Mouse (Mus musculus) thymus, postnatal 0 days (tissue): ENCODE data around the gene Eif2ak3. TPM values are rescaled to one million over a fixed set of nuclear protein-coding genes. Genes with fewer than 3 reads are reported as not detected.

Experiments used
- DNase-seq: peaks from one replicate; pipeline ENCODE4 v3.0.0-alpha.2; 2015; ENCODE audit warnings: low spot score
- polyA plus RNA-seq: library from polyadenylated mRNA; unstranded; fragments of >200 nt; fragmentation: Nextera tagmentation; extraction: Ambion mirVana; gene quantifications from 2 replicates; pipeline ENCODE4 v1.2.1, GENCODE M21; 2015

Eif2ak3 gene
- polyA plus RNA-seq, 1 experiment from 2014 or later = 18.0 TPM

DNA sequence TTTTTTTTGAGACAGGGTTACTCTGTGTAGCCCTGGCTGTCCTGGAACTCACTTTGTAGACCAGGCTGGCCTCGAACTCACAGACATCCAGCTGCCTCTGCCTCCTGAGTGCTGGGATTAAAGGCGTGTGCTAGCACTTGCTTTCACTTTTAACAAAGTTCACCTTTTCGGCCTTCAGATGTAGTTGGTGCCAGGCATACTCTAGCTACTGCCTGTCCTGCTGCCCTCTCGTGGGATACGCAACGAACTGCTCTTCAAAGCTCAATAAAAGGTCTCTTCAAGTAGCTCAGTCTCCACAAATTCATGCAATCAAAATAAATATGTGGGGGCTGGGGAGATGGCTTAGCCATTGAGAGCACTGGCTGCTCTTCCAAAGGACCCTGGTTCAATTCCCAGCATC, 53.9 kb downstream of the Eif2ak3 start:
- no peak for DNase-seq

DNA sequence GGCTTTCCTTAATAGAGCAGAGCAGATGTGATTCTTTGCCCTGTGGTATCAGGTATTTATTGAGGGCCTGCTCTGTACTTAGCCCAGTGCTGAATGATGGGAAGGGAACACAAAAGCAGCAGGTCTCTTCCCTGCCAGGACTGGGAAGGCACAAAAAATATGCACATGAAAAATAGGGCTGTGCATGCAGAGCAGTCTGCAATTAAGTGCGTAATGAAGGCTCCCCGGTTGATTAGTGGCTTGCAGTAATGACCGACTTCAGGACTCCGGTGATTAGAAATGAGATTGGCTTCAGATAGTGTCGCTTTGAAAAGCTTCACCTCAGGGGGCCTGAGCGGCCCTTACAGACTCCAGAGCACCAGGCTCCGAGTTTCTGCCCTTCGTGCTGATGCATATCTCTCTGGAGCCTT, 55.3 kb downstream of the Eif2ak3 start:
- no peak for DNase-seq

DNA sequence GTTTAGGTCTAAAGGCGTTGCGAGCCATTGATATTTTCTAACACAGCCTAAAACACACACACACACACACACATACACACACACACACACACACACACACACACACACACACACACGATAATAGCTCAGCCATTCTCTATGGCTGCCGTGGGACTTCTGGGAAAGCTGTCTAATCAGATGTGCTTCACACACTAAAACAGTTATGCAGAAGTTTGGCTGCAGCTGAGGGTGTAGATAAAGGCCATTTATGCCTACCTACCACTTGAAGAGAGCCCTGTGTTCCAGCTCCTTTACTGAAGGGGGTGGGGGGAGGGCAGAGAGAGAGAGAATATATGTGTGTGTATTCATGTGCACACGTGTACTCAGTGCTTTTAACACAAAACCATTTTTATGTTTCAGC, 59.4 kb downstream of the Eif2ak3 start:
- no peak for DNase-seq

DNA sequence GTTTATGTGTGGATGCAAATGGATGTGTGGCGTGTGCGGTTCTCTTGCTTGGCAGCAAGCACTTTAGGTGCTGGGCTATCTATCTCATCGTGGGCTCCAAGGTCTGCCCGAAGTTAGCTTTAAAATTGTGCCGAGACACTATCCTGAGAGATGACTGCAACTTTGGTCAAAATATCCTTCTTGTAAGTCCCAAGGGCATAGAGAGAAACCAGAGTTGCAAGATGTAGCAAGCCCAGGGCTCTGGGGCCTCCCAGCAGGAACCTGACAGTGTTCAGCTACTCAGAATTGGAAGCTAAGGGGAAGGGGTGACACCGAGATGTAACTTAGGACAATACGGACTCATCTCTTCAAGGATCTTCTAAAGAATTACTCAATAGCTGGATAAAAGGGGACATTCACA, 65.3 kb downstream of the Eif2ak3 start:
- no peak for DNase-seq

DNA sequence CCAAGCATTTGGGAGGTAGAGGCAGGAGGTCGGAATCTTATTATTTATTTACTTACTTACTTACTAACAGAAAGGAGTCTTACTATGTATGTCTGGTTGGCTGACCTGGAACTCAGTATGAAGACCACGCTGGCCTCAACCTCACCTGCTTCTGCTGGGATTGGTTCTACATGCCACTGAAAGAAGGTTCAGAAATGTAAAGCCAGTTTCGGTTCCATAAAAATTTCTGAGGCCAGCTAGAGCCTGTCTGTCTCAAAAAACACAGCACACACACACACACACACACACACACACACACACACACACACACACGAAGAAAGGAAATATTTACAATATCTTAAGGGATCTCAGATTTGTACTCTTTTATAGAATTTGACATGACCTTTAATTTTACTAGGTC, 66.0 kb downstream of the Eif2ak3 start:
- DNase-seq = no peak

DNA sequence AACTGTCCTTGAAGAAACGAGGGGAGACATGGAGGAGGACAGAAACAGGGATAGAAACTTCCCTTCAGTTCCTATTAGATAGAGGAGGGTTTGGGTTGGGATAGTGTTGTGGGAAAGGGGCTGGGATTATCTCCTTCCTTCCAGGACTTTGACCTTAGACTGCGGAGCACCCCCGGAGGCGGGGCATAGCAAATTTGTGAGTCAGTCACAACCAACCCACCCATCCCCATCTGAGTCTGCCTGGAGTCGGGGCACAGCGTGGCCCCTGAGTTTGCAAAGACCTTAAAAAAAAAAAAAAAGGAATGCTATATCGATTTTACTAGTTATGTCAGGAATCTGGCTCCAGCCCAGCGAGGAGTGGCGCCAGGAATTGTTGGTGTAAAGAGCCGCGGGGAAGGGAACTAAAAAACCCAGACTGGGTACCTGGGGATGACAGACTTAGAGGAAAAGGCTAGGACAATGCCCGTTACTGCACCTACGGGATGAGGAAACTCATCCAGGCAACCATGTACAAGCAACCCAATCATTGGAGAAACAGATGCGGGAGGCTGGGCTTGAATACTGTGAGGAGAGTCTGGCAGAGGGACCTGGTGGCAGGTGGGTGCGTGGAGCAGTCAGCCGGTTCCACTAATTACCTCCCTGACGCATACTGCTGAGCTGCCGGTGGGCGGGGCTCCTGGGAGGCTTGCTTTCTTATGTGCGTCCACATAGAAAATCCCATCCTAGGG, 67.5 kb downstream of the Eif2ak3 start:
- no peak for DNase-seq

DNA sequence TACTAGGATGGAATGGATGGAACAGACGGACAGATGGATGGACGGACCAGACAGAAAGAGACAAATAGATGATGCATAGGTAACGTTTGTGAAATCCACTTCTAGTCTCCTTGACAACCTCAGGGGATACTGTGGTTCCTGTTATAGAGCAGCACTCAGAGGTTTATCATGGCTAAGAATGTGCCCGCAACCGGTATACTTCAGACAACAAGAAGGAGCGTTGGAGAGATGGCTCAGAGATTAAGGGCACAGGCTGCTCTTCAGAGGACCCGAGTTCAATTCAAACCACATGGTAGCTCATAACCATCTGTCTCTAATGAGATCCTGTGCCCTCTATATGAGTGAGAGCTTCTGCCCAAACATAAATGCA, 68.1 kb downstream of the Eif2ak3 start:
- no peak for DNase-seq

DNA sequence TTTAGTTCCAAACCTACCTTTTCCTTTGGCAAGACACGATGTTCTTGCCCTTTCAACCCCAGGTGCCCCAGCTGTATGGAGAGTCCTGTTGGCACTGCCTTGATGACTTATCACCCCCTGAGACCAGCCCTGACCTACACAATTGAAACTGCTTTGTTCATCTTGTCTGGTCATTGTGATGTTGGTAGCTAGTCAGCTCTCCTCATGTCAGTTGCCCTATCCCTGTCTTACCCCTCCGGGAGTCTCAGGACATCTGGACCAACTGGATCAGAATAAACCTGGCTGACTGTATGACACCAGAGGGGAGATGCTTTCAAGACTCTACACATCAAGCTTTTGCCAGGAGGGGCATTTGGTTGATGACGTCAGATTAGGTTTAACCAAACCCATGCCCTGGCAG, 74.5 kb downstream of the Eif2ak3 start, which contains the start of gene Tex37:
TSS of gene Tex37 (minus strand) at position 101 of the 400 bp plus-strand sequence.
- DNase-seq = no peak

DNA sequence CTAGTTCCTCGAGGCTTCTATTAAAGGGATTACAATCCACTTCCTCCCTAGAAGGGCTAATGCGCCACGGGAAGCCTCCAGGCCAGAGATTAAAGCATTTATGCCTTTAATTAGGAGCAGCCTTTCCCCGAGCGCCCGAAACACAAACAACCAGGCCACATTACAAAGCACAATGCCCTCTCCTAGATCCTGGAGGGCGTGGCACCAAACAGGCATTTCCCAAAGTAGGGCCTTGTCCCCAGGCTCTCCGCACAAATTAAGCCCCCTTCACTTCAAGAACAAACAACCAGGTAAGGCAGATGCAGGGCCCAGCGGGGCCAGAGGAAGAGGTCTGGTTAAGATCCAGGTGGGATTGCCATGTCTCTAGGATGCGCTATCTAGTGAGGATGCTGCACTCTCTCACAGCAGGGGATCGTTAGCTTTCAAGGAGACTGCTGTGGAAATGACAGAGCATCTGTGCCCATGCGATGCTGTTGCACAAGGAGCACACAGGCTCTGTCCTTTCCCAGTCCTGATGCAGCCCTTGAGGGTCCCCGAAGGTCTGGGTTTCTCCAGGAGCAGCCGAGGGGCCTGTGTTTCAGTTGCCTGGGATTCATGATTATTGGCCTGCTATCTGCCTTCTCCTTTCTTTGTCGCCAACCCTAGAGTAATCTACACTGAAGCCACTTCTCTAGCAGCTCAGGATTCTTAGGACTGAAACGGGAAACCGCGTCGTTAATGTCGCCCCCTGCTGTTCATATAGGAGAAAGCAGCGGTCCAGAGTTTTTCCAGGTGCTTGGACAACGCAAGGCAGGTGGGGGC, 77.2 kb downstream of the Eif2ak3 start:
- DNase-seq = peak; percentile 39

DNA sequence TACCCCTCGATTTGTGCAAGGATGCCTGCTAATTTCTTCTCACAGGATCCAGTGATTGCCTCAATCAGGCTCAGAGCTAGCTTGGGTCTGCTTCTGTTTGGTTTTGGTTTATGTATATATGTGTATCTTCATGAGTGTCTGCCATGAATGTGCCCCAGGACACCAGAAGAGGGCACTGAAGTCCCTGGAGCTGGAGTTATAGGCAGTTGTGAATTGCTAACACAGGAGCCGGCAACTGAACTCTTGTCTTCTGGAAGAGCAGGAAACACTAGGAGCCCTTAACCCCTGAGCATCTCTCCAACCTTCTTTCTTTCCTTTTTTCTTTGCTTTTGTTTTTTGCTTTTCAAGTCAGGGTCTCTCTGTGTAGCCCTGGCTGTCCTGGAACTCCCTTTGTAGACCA, 87.5 kb downstream of the Eif2ak3 start:
- no peak for DNase-seq

DNA sequence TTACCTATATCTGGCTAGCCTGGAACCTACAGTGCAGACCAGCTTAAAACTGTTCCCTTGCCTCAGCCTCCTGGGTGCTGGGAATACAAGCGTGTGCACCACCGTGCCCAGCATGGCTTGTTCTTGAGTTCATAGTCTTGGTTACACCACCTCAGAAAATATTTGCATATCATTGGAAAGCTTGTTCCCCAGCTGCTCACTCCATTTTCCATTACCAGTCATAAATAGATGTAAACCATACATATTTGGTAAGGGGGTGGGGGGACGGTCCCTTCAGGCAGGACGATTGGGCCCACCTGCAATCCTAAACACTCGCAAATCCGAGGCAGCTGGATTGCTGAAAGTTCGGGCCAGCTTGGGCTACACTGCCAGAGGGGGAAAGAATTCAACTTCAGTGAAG, 109.0 kb downstream of the Eif2ak3 start:
- no peak for DNase-seq

DNA sequence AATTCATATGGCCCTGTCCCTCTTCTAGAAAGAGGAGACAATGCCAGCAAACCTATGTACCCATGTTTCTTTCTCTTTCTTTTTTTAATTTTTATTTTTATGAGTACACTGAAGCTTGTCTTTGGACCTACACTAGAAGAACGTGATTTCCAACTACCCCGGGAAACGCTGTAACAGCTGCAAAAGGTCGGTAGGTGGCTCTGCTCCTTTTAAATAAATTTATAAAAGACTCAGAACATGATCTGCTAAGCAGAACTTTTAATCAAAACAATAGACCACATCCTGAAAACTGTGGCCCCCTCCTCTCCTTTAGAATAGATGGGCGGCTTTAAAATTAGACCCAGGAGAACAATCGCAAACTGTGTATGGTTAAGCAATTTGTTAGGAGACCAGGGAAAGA, 109.7 kb downstream of the Eif2ak3 start:
- no peak for DNase-seq

Other genes starting within 250 kb of the Eif2ak3 start
- 3.6 and 5.1 TPM in 2 replicates for gene Rpia, start 52.3 kb upstream of the Eif2ak3 start, polyA plus RNA-seq
- gene Tex37, start 74.4 kb downstream of the Eif2ak3 start, polyA plus RNA-seq = 0.15 TPM in 1 of 2 replicates, not detected in the other
- not detected in 2 replicates for gene Foxi3, start 112.0 kb downstream of the Eif2ak3 start, polyA plus RNA-seq